Mouse (Mus musculus): ENCODE measurements around the gene Samd4b.
A peak's percentile ranks its signal among the peaks of the same experiment; 100 is the strongest.
"Not testable (repeated sequence)": the region's sequence is repeated elsewhere in the genome, so short reads cannot be mapped to it uniquely, and the experiment has no call there.

Gene Samd4b

GRCm38 (mm10) chr7:28597642-28598446 lies at the start of gene Samd4b, which contains the start of gene Pak4:
Gene Samd4b, minus strand, starts transcription at chr7:28598144.
Gene Pak4, minus strand, starts transcription at chr7:28598185.
- peak; percentile 100 for DNase-seq

GRCm38 (mm10) chr7:28647016-28647415 lies 49.1 kb upstream of the Samd4b start:
- no peak for DNase-seq

GRCm38 (mm10) chr7:28645947-28646475 lies 48.1 kb upstream of the Samd4b start:
- DNase-seq = no peak

- no peak for DNase-seq
Measured at GRCm38 (mm10) chr7:28645366-28645765, 47.4 kb upstream of the Samd4b start.

GRCm38 (mm10) chr7:28641546-28641945 lies 43.6 kb upstream of the Samd4b start:
- no peak for DNase-seq

GRCm38 (mm10) chr7:28637511-28637910 lies 39.6 kb upstream of the Samd4b start:
- DNase-seq = peak; percentile 9

GRCm38 (mm10) chr7:28634128-28634527 lies 36.2 kb upstream of the Samd4b start:
- no peak for DNase-seq

- DNase-seq = no peak
Measured at GRCm38 (mm10) chr7:28631073-28631472, 33.1 kb upstream of the Samd4b start, which contains the start of gene Acp7. Gene Acp7, minus strand, starts transcription at chr7:28631332.

- no peak for DNase-seq
Measured at GRCm38 (mm10) chr7:28624791-28625190, 26.8 kb upstream of the Samd4b start.

GRCm38 (mm10) chr7:28619098-28619715 lies 21.3 kb upstream of the Samd4b start:
- no peak for DNase-seq

GRCm38 (mm10) chr7:28605951-28606350 lies 8.0 kb upstream of the Samd4b start:
- no peak for DNase-seq

- not testable (repeated sequence) for DNase-seq
Measured at GRCm38 (mm10) chr7:28603788-28604187, 5.8 kb upstream of the Samd4b start.

- DNase-seq = no peak
Measured at GRCm38 (mm10) chr7:28603136-28603535, 5.2 kb upstream of the Samd4b start.

- peak; percentile 75 for DNase-seq
Measured at GRCm38 (mm10) chr7:28601668-28602067, 3.7 kb upstream of the Samd4b start.

- peak; percentile 84 for DNase-seq
Measured at GRCm38 (mm10) chr7:28601029-28601428, 3.1 kb upstream of the Samd4b start.

- DNase-seq = no peak
Measured at GRCm38 (mm10) chr7:28598951-28599350, 1.0 kb upstream of the Samd4b start.

GRCm38 (mm10) chr7:28597277-28597570 lies 720 bp downstream of the Samd4b start:
- no peak for DNase-seq

- DNase-seq = peak; percentile 74
Measured at GRCm38 (mm10) chr7:28596436-28597276, 1.3 kb downstream of the Samd4b start.

- DNase-seq = no peak
Measured at GRCm38 (mm10) chr7:28595751-28596435, 2.1 kb downstream of the Samd4b start.

- peak; percentile 79 for DNase-seq
Measured at GRCm38 (mm10) chr7:28593206-28594111, 4.5 kb downstream of the Samd4b start.

GRCm38 (mm10) chr7:28591862-28592261 lies 6.1 kb downstream of the Samd4b start:
- DNase-seq = no peak

All from kidney, postnatal 10 days (tissue).